Mouse (Mus musculus): ENCODE measurements around the gene Cyb561d2. TPM values are rescaled to one million over a fixed set of nuclear protein-coding genes. Genes with fewer than 3 reads are reported as not detected.
"Not testable (repeated sequence)": the region's sequence is repeated elsewhere in the genome, so short reads cannot be mapped to it uniquely, and the experiment has no call there.

The Cyb561d2 gene
- total and polyA plus RNA-seq, 3 experiments = 11.7 to 23.1 TPM; not detected in 1

DNA sequence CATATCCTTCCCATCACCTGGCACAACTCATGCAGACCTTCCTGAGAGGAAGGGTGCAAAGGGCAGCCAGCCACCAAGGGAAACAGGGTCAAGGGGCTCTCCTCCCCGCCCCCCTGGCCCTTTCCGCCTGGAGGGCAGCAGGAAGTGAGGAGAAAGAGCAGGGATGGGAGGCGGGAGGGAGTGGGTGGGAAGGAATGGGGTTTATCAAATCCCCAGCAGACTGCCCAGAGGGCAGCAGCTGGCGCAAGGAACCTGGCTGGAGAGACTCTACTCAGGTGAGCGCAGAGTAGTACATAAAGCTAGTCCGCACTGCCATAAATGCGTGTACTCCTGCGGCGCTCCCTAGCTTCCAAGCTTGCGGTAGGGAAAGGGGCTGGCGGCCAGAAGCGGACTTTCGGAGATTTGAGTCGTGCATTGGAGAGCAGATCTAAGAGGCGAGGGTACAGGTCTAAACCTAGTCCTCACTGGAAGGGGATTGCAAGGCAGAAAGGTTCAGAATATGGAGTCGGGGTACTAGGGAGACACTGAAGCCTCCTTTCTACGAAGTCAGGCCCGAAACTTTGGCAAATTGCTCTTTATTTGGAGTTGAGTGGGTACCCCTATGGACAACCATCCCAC lies 25.8 kb upstream of the Cyb561d2 start, which contains the start of gene Hyal2:
Gene Hyal2 (plus strand): TSS at position 244 of the 618 bp plus-strand sequence.
- peaks cover 66% of the 10 kb centered on the region for H3K36me3 ChIP-seq (replicated peaks)
- no peak for DNase-seq (ENCODE audit: low spot score)
- TF ChIP-seq TAL1 (conservative IDR thresholded peaks at IDR 0.05; ENCODE audit: low read depth, low read length) = no peak
- TF ChIP-seq GATA2 (IDR thresholded peaks at IDR 0.05; ENCODE audit: borderline replicate concordance, low read depth, low read length) = no peak
- no peak for TF ChIP-seq CTCF (IDR thresholded peaks at IDR 0.05; ENCODE audit: low read depth, low read length)
- no peak for TF ChIP-seq GATA1 (IDR thresholded peaks at IDR 0.05; ENCODE audit: borderline replicate concordance, low read length)
- no peak for TF ChIP-seq POLR2AphosphoS5 (IDR thresholded peaks at IDR 0.05; ENCODE audit: insufficient replicate concordance, low read depth, low read length)

DNA sequence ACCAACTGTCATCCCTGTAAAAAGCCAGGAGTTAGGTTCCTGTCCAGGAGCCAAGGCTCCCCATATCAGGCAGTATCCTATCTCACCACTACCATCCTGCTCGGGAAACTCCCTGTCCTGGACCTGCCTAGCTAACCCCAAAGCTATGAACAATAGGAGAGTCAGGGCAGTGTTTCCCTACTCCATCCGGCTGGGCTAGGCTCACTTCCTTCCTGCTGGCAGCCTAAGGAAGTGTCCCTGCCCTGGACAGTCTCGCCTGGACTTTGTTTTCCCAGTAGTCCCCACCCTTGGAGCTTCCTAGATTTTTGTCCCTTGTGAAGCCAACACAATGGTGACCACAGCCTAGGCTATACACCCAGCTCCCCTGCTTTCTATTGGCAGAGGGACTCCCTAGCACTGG lies 24.9 kb upstream of the Cyb561d2 start:
- Histone ChIP-seq H3K27me3 (ENCODE audit: insufficient read depth, low read length) (no peaks in the 10 kb centered on the region), H3K4me3 (ENCODE audit: low read depth, low read length) (no peak overlapping the region), H3K4me1 (ENCODE audit: insufficient read depth, low read depth, low read length) (peaks cover 87% of the 10 kb centered on the region), H3K36me3 (replicated peaks) (peaks cover 66% of the 10 kb centered on the region), H3K9me3 (replicated peaks) (no peaks in the 10 kb centered on the region)
- ATAC-seq (ENCODE audit: extremely low read depth, insufficient number of reproducible peaks, low FRiP score, poor library complexity, severe bottlenecking) = no peak
- TF ChIP-seq GATA1 (IDR thresholded peaks at IDR 0.05; ENCODE audit: borderline replicate concordance, low read length) (no peak), POLR2AphosphoS5 (IDR thresholded peaks at IDR 0.05; ENCODE audit: insufficient replicate concordance, low read depth, low read length) (no peak), GATA2 (IDR thresholded peaks at IDR 0.05; ENCODE audit: borderline replicate concordance, low read depth, low read length) (no peak), TAL1 (conservative IDR thresholded peaks at IDR 0.05; ENCODE audit: low read depth, low read length) (no peak), CTCF (IDR thresholded peaks at IDR 0.05; ENCODE audit: low read depth, low read length) (no peak)
- DNase-seq (ENCODE audit: low spot score) = no peak

More for the DNA sequence above, 25.8 kb upstream of the Cyb561d2 start, which contains the start of gene Hyal2:
- H3K4me1 ChIP-seq (ENCODE audit: insufficient read depth, low read depth, low read length) = peaks cover 89% of the 10 kb centered on the region
- no peaks in the 10 kb centered on the region for H3K9me3 ChIP-seq (replicated peaks)
- H3K4me3 ChIP-seq (ENCODE audit: low read depth, low read length) = peak within 1 kb of the TSS; percentile 79
- no peak for ATAC-seq (ENCODE audit: extremely low read depth, insufficient number of reproducible peaks, low FRiP score, poor library complexity, severe bottlenecking)
- H3K27me3 ChIP-seq (ENCODE audit: insufficient read depth, low read length) = no peaks in the 10 kb centered on the region

- no peaks in the 10 kb centered on the region for H3K9me3 ChIP-seq (replicated peaks)
- no peak for TF ChIP-seq TAL1 (conservative IDR thresholded peaks at IDR 0.05; ENCODE audit: low read depth, low read length)
- TF ChIP-seq CTCF (IDR thresholded peaks at IDR 0.05; ENCODE audit: low read depth, low read length) = peak; percentile 94
- no peak for ATAC-seq (ENCODE audit: extremely low read depth, insufficient number of reproducible peaks, low FRiP score, poor library complexity, severe bottlenecking)
- DNase-seq (ENCODE audit: low spot score) = no peak
- no peak overlapping the region for H3K4me3 ChIP-seq (ENCODE audit: low read depth, low read length)
- peaks cover 87% of the 10 kb centered on the region for H3K4me1 ChIP-seq (ENCODE audit: insufficient read depth, low read depth, low read length)
- peaks cover 66% of the 10 kb centered on the region for H3K36me3 ChIP-seq (replicated peaks)
- H3K27me3 ChIP-seq (ENCODE audit: insufficient read depth, low read length) = no peaks in the 10 kb centered on the region
Measured at GRCm38 (mm10) chr9:107566041-107566709, 24.2 kb upstream of the Cyb561d2 start.

DNA sequence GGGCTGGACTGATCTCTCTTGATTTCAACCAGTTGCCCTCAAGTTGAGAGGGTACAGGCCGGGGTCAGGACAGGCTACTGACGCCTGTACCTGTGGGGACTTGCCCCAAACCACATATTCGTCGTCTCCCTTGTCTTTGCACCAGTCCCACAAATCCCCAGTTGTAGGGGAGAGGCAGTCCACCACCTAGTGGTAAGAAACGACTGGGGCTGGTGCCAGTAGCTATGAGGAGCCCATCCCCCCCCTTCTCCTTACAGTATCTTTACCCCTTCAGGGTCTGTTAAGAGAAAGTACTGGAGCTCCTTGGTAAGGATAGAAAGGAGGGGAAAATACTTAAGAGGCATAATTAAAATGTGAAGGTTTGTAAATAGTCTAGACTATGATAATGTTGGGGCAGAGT lies 23.6 kb upstream of the Cyb561d2 start:
- not testable (repeated sequence) for DNase-seq (ENCODE audit: low spot score)
- H3K36me3 ChIP-seq (replicated peaks) = peaks cover 66% of the 10 kb centered on the region

GRCm38 (mm10) chr9:107563029-107563581 lies 21.1 kb upstream of the Cyb561d2 start, which contains the start of gene Tusc2:
TSS of gene Tusc2 (plus strand) at chr9:107563255.
- TF ChIP-seq POLR2AphosphoS5 (IDR thresholded peaks at IDR 0.05; ENCODE audit: insufficient replicate concordance, low read depth, low read length) (0 out of 2 replicates have a peak, but pooled peaks have one; percentile 57), GATA1 (IDR thresholded peaks at IDR 0.05; ENCODE audit: borderline replicate concordance, low read length) (no peak), GATA2 (IDR thresholded peaks at IDR 0.05; ENCODE audit: borderline replicate concordance, low read depth, low read length) (no peak)
- Histone ChIP-seq H3K27me3 (ENCODE audit: insufficient read depth, low read length) (no peaks in the 10 kb centered on the region), H3K4me1 (ENCODE audit: insufficient read depth, low read depth, low read length) (peaks cover 61% of the 10 kb centered on the region), H3K4me3 (ENCODE audit: low read depth, low read length) (peak within 1 kb of the TSS; percentile 81), H3K9me3 (replicated peaks) (no peaks in the 10 kb centered on the region), H3K36me3 (replicated peaks) (peaks cover 83% of the 10 kb centered on the region)
- peak; percentile 97 for ATAC-seq (ENCODE audit: extremely low read depth, insufficient number of reproducible peaks, low FRiP score, poor library complexity, severe bottlenecking)
- DNase-seq (ENCODE audit: low spot score) = peak; percentile 97

More for the DNA sequence above, 23.6 kb upstream of the Cyb561d2 start:
- not testable (repeated sequence) for ATAC-seq (ENCODE audit: extremely low read depth, insufficient number of reproducible peaks, low FRiP score, poor library complexity, severe bottlenecking); H3K27me3 ChIP-seq (ENCODE audit: insufficient read depth, low read length); H3K4me3 ChIP-seq (ENCODE audit: low read depth, low read length); H3K9me3 ChIP-seq (replicated peaks)
- peaks cover 83% of the 10 kb centered on the region for H3K4me1 ChIP-seq (ENCODE audit: insufficient read depth, low read depth, low read length)

DNA sequence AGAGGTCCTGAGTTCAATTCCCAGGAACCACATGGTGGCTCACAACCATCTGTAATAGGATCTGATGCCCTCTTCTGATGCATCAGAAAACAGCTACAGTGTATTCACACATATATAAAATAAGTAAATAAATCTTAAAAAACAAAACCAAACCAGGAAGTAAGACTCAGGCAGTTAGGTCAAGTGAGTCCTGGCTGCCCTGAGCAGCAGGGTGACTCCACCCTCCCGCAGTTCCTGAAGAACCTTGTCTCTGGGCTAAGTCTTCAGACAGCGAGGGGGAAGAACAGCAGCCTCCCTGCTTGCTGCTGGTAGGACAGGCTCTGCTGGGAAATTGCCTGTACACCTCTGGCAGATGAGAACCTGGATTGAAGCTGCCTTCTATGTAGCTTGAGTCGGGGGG lies 14.4 kb upstream of the Cyb561d2 start:
- no peak for DNase-seq (ENCODE audit: low spot score)
- TF ChIP-seq TAL1 (conservative IDR thresholded peaks at IDR 0.05; ENCODE audit: low read depth, low read length) = no peak
- no peak for TF ChIP-seq GATA1 (IDR thresholded peaks at IDR 0.05; ENCODE audit: borderline replicate concordance, low read length)
- TF ChIP-seq POLR2AphosphoS5 (IDR thresholded peaks at IDR 0.05; ENCODE audit: insufficient replicate concordance, low read depth, low read length) = no peak
- TF ChIP-seq CTCF (IDR thresholded peaks at IDR 0.05; ENCODE audit: low read depth, low read length) = no peak
- TF ChIP-seq GATA2 (IDR thresholded peaks at IDR 0.05; ENCODE audit: borderline replicate concordance, low read depth, low read length) = no peak
- H3K4me3 ChIP-seq (ENCODE audit: low read depth, low read length) = peak overlapping the region; percentile 82; the same call in 1 of the 2 replicates
- peaks cover 51% of the 10 kb centered on the region for H3K4me1 ChIP-seq (ENCODE audit: insufficient read depth, low read depth, low read length)
- no peak for ATAC-seq (ENCODE audit: extremely low read depth, insufficient number of reproducible peaks, low FRiP score, poor library complexity, severe bottlenecking)
- H3K36me3 ChIP-seq (replicated peaks) = peaks cover 59% of the 10 kb centered on the region
- no peaks in the 10 kb centered on the region for H3K9me3 ChIP-seq (replicated peaks)
- H3K27me3 ChIP-seq (ENCODE audit: insufficient read depth, low read length) = 0 out of 2 replicates have a peak, but pooled peaks cover 2% of the 10 kb centered on the region

Measured in G1E (cell line).